Mouse (Mus musculus): ENCODE measurements around the gene Brd9.

DNA sequence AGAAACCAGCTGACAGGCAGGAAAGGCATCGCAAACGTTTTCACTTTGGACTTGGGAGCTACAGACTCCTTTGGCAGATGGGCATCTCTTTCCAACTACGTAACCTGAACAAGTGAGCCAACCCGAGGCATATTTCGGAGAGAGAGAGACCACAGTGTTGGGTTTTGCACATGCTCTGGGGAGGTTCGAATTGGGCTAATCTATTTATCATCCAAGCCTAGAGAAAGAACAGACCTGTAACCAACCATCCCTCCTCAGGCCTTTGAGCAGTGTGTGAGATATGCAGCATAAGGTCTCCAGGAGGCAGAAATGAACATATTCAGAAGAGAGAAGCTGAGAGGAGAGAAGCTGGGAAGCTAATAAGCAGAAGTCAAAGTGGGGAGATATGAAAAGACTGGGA lies 63.4 kb downstream of the Brd9 start:
- TF ChIP-seq CTCF (IDR thresholded peaks at IDR 0.05; ENCODE audit: borderline replicate concordance, control insufficient read depth, extremely low read depth, insufficient read depth, low read length, poor library complexity) (no peak), POLR2A (IDR thresholded peaks at IDR 0.05; ENCODE audit: control insufficient read depth, extremely low read depth, insufficient read depth, low read length, poor library complexity) (no peak)

Data from thymus, adult 2 months (tissue).